Mouse (Mus musculus): Measurements from ENCODE around the gene Gm17455. TPM values are rescaled to one million over a fixed set of nuclear protein-coding genes. Genes with fewer than 3 reads are reported as not detected.

Gm17455 gene
- polyA plus RNA-seq, 1 experiment, result not detected

DNA sequence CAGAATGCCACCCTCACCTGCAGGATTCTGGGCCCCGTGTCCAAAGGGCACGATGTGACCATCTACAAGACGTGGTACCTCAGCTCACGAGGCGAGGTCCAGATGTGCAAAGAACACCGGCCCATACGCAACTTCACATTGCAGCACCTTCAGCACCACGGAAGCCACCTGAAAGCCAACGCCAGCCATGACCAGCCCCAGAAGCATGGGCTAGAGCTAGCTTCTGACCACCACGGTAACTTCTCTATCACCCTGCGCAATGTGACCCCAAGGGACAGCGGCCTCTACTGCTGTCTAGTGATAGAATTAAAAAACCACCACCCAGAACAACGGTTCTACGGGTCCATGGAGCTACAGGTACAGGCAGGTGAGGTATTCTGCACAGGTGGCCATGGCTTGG is 41.6 kb upstream of the Gm17455 start:
- Histone ChIP-seq H3K27ac (ENCODE audit: insufficient read depth, low read length) (no peak overlapping the region), H3K4me3 (ENCODE audit: insufficient read depth, low read length) (no peak overlapping the region), H3K4me1 (ENCODE audit: control insufficient read depth, insufficient read depth, low read length) (peaks cover 14% of the 10 kb centered on the region)
- no peak for TF ChIP-seq POLR2A (IDR thresholded peaks at IDR 0.05; ENCODE audit: low read depth, low read length)
- no peak for TF ChIP-seq CTCF (IDR thresholded peaks at IDR 0.05; ENCODE audit: borderline replicate concordance, insufficient read depth, low read length)

GRCm38 (mm10) chr10:60358776-60359175 is 40.8 kb upstream of the Gm17455 start:
- no peak overlapping the region for H3K27ac ChIP-seq (ENCODE audit: insufficient read depth, low read length)
- no peak overlapping the region for H3K4me3 ChIP-seq (ENCODE audit: insufficient read depth, low read length)
- H3K4me1 ChIP-seq (ENCODE audit: control insufficient read depth, insufficient read depth, low read length), result peaks cover 8% of the 10 kb centered on the region
- TF ChIP-seq CTCF (IDR thresholded peaks at IDR 0.05; ENCODE audit: borderline replicate concordance, insufficient read depth, low read length) (no peak), POLR2A (IDR thresholded peaks at IDR 0.05; ENCODE audit: low read depth, low read length) (no peak)

- Histone ChIP-seq H3K27ac (ENCODE audit: insufficient read depth, low read length) (no peak overlapping the region), H3K4me3 (ENCODE audit: insufficient read depth, low read length) (no peak overlapping the region), H3K4me1 (ENCODE audit: control insufficient read depth, insufficient read depth, low read length) (no peaks in the 10 kb centered on the region)
- TF ChIP-seq POLR2A (IDR thresholded peaks at IDR 0.05; ENCODE audit: low read depth, low read length) (no peak), CTCF (IDR thresholded peaks at IDR 0.05; ENCODE audit: borderline replicate concordance, insufficient read depth, low read length) (no peak)
These were observed 37.8 kb upstream of the Gm17455 start for GRCm38 (mm10) chr10:60361615-60362309.

DNA sequence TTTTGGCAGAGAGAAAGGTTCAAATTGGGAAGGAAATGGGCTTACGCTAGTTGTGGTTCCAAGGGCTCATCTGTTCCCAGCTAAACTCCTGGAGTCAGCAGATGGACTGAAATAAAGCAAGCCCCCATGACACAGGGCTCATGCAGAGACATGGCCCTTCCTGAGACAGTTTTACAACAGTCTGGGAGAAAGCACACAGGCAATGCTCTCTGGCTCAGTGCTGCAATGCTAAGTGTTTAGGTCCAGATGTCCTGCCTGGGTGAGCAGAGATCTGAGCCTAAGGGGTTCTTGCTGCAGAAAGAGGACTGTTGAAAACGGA is 37.3 kb upstream of the Gm17455 start:
- no peak overlapping the region for H3K27ac ChIP-seq (ENCODE audit: insufficient read depth, low read length)
- TF ChIP-seq CTCF (IDR thresholded peaks at IDR 0.05; ENCODE audit: borderline replicate concordance, insufficient read depth, low read length) (no peak), POLR2A (IDR thresholded peaks at IDR 0.05; ENCODE audit: low read depth, low read length) (no peak)

GRCm38 (mm10) chr10:60363426-60363825 is 36.1 kb upstream of the Gm17455 start:
- Histone ChIP-seq H3K4me1 (ENCODE audit: control insufficient read depth, insufficient read depth, low read length) (no peaks in the 10 kb centered on the region), H3K4me3 (ENCODE audit: insufficient read depth, low read length) (no peak overlapping the region), H3K27ac (ENCODE audit: insufficient read depth, low read length) (no peak overlapping the region)
- no peak for TF ChIP-seq POLR2A (IDR thresholded peaks at IDR 0.05; ENCODE audit: low read depth, low read length)
- no peak for TF ChIP-seq CTCF (IDR thresholded peaks at IDR 0.05; ENCODE audit: borderline replicate concordance, insufficient read depth, low read length)

More for the DNA sequence above, 37.3 kb upstream of the Gm17455 start:
- Histone ChIP-seq H3K4me1 (ENCODE audit: control insufficient read depth, insufficient read depth, low read length) (no peaks in the 10 kb centered on the region), H3K4me3 (ENCODE audit: insufficient read depth, low read length) (no peak overlapping the region)

- H3K27ac ChIP-seq (ENCODE audit: insufficient read depth, low read length), result no peak overlapping the region
- TF ChIP-seq POLR2A (IDR thresholded peaks at IDR 0.05; ENCODE audit: low read depth, low read length), result no peak
- TF ChIP-seq CTCF (IDR thresholded peaks at IDR 0.05; ENCODE audit: borderline replicate concordance, insufficient read depth, low read length), result no peak
- H3K4me3 ChIP-seq (ENCODE audit: insufficient read depth, low read length), result no peak overlapping the region
- H3K4me1 ChIP-seq (ENCODE audit: control insufficient read depth, insufficient read depth, low read length), result no peaks in the 10 kb centered on the region
These were observed 32.4 kb upstream of the Gm17455 start for GRCm38 (mm10) chr10:60367145-60367544.

- no peaks in the 10 kb centered on the region for H3K4me1 ChIP-seq (ENCODE audit: control insufficient read depth, insufficient read depth, low read length)
- no peak overlapping the region for H3K4me3 ChIP-seq (ENCODE audit: insufficient read depth, low read length)
- TF ChIP-seq CTCF (IDR thresholded peaks at IDR 0.05; ENCODE audit: borderline replicate concordance, insufficient read depth, low read length) (no peak), POLR2A (IDR thresholded peaks at IDR 0.05; ENCODE audit: low read depth, low read length) (no peak)
- no peak overlapping the region for H3K27ac ChIP-seq (ENCODE audit: insufficient read depth, low read length)
These were observed 31.6 kb upstream of the Gm17455 start for GRCm38 (mm10) chr10:60367904-60368303.

DNA sequence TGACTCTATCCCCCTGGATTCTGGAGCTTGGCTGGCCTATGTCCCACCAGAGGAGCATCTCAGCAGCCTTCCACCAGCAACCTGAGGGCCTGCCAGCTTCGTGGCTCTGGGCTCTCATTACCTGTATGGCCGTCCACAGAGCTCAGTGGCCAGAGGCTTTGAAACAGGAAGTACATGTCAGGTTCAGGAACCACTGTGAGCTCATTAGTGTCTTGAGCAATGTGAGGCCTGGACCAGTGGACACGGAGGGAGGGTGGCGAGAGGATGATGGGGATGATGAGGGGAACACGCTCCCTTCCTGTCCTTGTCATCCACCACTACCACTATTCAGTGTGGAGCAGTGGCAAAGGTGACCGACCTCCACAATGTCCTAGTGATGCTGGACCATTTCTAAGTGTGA is 30.1 kb upstream of the Gm17455 start:
- TF ChIP-seq CTCF (IDR thresholded peaks at IDR 0.05; ENCODE audit: borderline replicate concordance, insufficient read depth, low read length), result no peak
- TF ChIP-seq POLR2A (IDR thresholded peaks at IDR 0.05; ENCODE audit: low read depth, low read length), result no peak
- Histone ChIP-seq H3K4me1 (ENCODE audit: control insufficient read depth, insufficient read depth, low read length) (no peaks in the 10 kb centered on the region), H3K27ac (ENCODE audit: insufficient read depth, low read length) (no peak overlapping the region), H3K4me3 (ENCODE audit: insufficient read depth, low read length) (no peak overlapping the region)

- Histone ChIP-seq H3K4me1 (ENCODE audit: control insufficient read depth, insufficient read depth, low read length) (no peaks in the 10 kb centered on the region), H3K27ac (ENCODE audit: insufficient read depth, low read length) (no peak overlapping the region), H3K4me3 (ENCODE audit: insufficient read depth, low read length) (no peak overlapping the region)
- TF ChIP-seq CTCF (IDR thresholded peaks at IDR 0.05; ENCODE audit: borderline replicate concordance, insufficient read depth, low read length), result no peak
- TF ChIP-seq POLR2A (IDR thresholded peaks at IDR 0.05; ENCODE audit: low read depth, low read length), result no peak
These were observed 29.4 kb upstream of the Gm17455 start for GRCm38 (mm10) chr10:60370098-60370497.

DNA sequence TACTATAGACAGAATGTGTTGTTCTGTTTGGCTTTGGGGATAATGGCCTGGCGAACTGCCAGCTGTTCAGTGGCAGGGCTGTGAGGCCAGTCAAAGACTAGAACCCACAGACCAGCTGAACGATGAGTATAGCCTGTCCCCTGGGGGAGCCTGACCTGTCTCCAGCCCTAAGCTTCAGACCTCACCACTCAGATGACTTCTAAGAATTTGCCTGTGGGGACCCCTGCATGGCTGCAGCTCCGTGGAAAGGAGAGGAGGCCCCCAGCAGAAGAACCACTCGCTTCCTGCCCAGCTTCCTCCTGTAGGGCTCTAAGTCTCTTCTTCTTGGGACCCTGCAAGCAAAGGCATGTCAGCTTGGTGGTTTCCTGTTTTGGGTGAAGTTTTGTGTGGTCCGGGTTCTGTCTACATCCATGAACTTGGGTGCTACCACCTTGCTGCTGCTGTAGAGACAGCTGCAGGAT is 28.9 kb upstream of the Gm17455 start:
- TF ChIP-seq POLR2A (IDR thresholded peaks at IDR 0.05; ENCODE audit: low read depth, low read length), result no peak
- TF ChIP-seq CTCF (IDR thresholded peaks at IDR 0.05; ENCODE audit: borderline replicate concordance, insufficient read depth, low read length), result no peak
- Histone ChIP-seq H3K4me1 (ENCODE audit: control insufficient read depth, insufficient read depth, low read length) (no peaks in the 10 kb centered on the region), H3K4me3 (ENCODE audit: insufficient read depth, low read length) (no peak overlapping the region), H3K27ac (ENCODE audit: insufficient read depth, low read length) (no peak overlapping the region)
